Mouse (Mus musculus): ENCODE measurements around the gene Rpl6. TPM values are rescaled to one million over a fixed set of nuclear protein-coding genes. Genes with fewer than 3 reads are reported as not detected.
"Not testable (repeated sequence)": the region's sequence is repeated elsewhere in the genome, so short reads cannot be mapped to it uniquely, and the experiment has no call there.

The Rpl6 gene
- polyA plus RNA-seq, 1 experiment, result 2,082 TPM

- Histone ChIP-seq H3K27me3 (ENCODE audit: control insufficient read depth, insufficient read depth, low read length, poor library complexity, severe bottlenecking) (no peaks in the 10 kb centered on the region), H3K9ac (ENCODE audit: low read depth, poor library complexity, severe bottlenecking) (no peak overlapping the region), H3K4me1 (ENCODE audit: control insufficient read depth, insufficient read depth, low read length) (no peaks in the 10 kb centered on the region), H3K9me3 (replicated peaks; ENCODE audit: control insufficient read depth, insufficient read depth, low read length, poor library complexity, severe bottlenecking) (no peaks in the 10 kb centered on the region), H3K4me3 (ENCODE audit: low read depth, low read length) (no peak overlapping the region), H3K36me3 (ENCODE audit: control insufficient read depth, insufficient read depth, low read length, poor library complexity, severe bottlenecking) (peaks cover 17% of the 10 kb centered on the region), H3K27ac (ENCODE audit: insufficient read depth, low read length) (no peak overlapping the region)
- TF ChIP-seq CTCF (IDR thresholded peaks at IDR 0.05; ENCODE audit: low read depth, low read length), result no peak
- no peak for TF ChIP-seq EP300 (IDR thresholded peaks at IDR 0.05; ENCODE audit: insufficient read depth, low read depth, low read length)
These were observed 2.5 kb upstream of the Rpl6 start for GRCm38 (mm10) chr5:121201739-121202138.

GRCm38 (mm10) chr5:121202467-121202866 is 1.8 kb upstream of the Rpl6 start:
- Histone ChIP-seq H3K9me3 (replicated peaks; ENCODE audit: control insufficient read depth, insufficient read depth, low read length, poor library complexity, severe bottlenecking) (no peaks in the 10 kb centered on the region), H3K27me3 (ENCODE audit: control insufficient read depth, insufficient read depth, low read length, poor library complexity, severe bottlenecking) (no peaks in the 10 kb centered on the region), H3K4me1 (ENCODE audit: control insufficient read depth, insufficient read depth, low read length) (no peaks in the 10 kb centered on the region), H3K4me3 (ENCODE audit: low read depth, low read length) (no peak overlapping the region), H3K36me3 (ENCODE audit: control insufficient read depth, insufficient read depth, low read length, poor library complexity, severe bottlenecking) (peaks cover 25% of the 10 kb centered on the region), H3K27ac (ENCODE audit: insufficient read depth, low read length) (no peak overlapping the region), H3K9ac (ENCODE audit: low read depth, poor library complexity, severe bottlenecking) (no peak overlapping the region)
- TF ChIP-seq CTCF (IDR thresholded peaks at IDR 0.05; ENCODE audit: low read depth, low read length), result no peak
- no peak for TF ChIP-seq EP300 (IDR thresholded peaks at IDR 0.05; ENCODE audit: insufficient read depth, low read depth, low read length)

- not testable (repeated sequence) for H3K27me3 ChIP-seq (ENCODE audit: control insufficient read depth, insufficient read depth, low read length, poor library complexity, severe bottlenecking); H3K9me3 ChIP-seq (replicated peaks; ENCODE audit: control insufficient read depth, insufficient read depth, low read length, poor library complexity, severe bottlenecking); H3K4me1 ChIP-seq (ENCODE audit: control insufficient read depth, insufficient read depth, low read length)
- Histone ChIP-seq H3K36me3 (ENCODE audit: control insufficient read depth, insufficient read depth, low read length, poor library complexity, severe bottlenecking) (peaks cover 55% of the 10 kb centered on the region), H3K4me3 (ENCODE audit: low read depth, low read length) (peak overlapping the region; percentile 67), H3K27ac (ENCODE audit: insufficient read depth, low read length) (peak overlapping the region; percentile 34; the same call in 1 of the 2 replicates), H3K9ac (ENCODE audit: low read depth, poor library complexity, severe bottlenecking) (peak overlapping the region; percentile 86)
These were observed 1.4 kb downstream of the Rpl6 start for GRCm38 (mm10) chr5:121205537-121206130.

- TF ChIP-seq EP300 (IDR thresholded peaks at IDR 0.05; ENCODE audit: insufficient read depth, low read depth, low read length) (no peak), POLR2A (IDR thresholded peaks at IDR 0.05; ENCODE audit: insufficient read depth, low read length) (no peak), CTCF (IDR thresholded peaks at IDR 0.05; ENCODE audit: low read depth, low read length) (no peak)
- peaks cover 63% of the 10 kb centered on the region for H3K36me3 ChIP-seq (ENCODE audit: control insufficient read depth, insufficient read depth, low read length, poor library complexity, severe bottlenecking)
- no peaks in the 10 kb centered on the region for H3K4me1 ChIP-seq (ENCODE audit: control insufficient read depth, insufficient read depth, low read length)
These were observed 2.3 kb downstream of the Rpl6 start for GRCm38 (mm10) chr5:121206540-121206939.

GRCm38 (mm10) chr5:121206984-121207383 is 2.7 kb downstream of the Rpl6 start:
- H3K36me3 ChIP-seq (ENCODE audit: control insufficient read depth, insufficient read depth, low read length, poor library complexity, severe bottlenecking), result peaks cover 68% of the 10 kb centered on the region
- H3K9ac ChIP-seq (ENCODE audit: low read depth, poor library complexity, severe bottlenecking), result peak overlapping the region; percentile 86
- no peak overlapping the region for H3K4me3 ChIP-seq (ENCODE audit: low read depth, low read length)

More at GRCm38 (mm10) chr5:121206540-121206939, 2.3 kb downstream of the Rpl6 start:
- Histone ChIP-seq H3K9me3 (replicated peaks; ENCODE audit: control insufficient read depth, insufficient read depth, low read length, poor library complexity, severe bottlenecking) (no peaks in the 10 kb centered on the region), H3K27ac (ENCODE audit: insufficient read depth, low read length) (peak overlapping the region; percentile 12; the same call in 1 of the 2 replicates), H3K4me3 (ENCODE audit: low read depth, low read length) (peak overlapping the region; percentile 67), H3K27me3 (ENCODE audit: control insufficient read depth, insufficient read depth, low read length, poor library complexity, severe bottlenecking) (no peaks in the 10 kb centered on the region), H3K9ac (ENCODE audit: low read depth, poor library complexity, severe bottlenecking) (peak overlapping the region; percentile 86)

GRCm38 (mm10) chr5:121209755-121210600 is 5.7 kb downstream of the Rpl6 start:
- no peaks in the 10 kb centered on the region for H3K27me3 ChIP-seq (ENCODE audit: control insufficient read depth, insufficient read depth, low read length, poor library complexity, severe bottlenecking)
- H3K27ac ChIP-seq (ENCODE audit: insufficient read depth, low read length), result peak overlapping the region; percentile 37; the same call in 1 of the 2 replicates
- H3K36me3 ChIP-seq (ENCODE audit: control insufficient read depth, insufficient read depth, low read length, poor library complexity, severe bottlenecking), result peaks cover 67% of the 10 kb centered on the region
- H3K9ac ChIP-seq (ENCODE audit: low read depth, poor library complexity, severe bottlenecking), result no peak overlapping the region
- no peaks in the 10 kb centered on the region for H3K4me1 ChIP-seq (ENCODE audit: control insufficient read depth, insufficient read depth, low read length)
- H3K4me3 ChIP-seq (ENCODE audit: low read depth, low read length), result no peak overlapping the region
- no peaks in the 10 kb centered on the region for H3K9me3 ChIP-seq (replicated peaks; ENCODE audit: control insufficient read depth, insufficient read depth, low read length, poor library complexity, severe bottlenecking)
- TF ChIP-seq CTCF (IDR thresholded peaks at IDR 0.05; ENCODE audit: low read depth, low read length), result no peak
- TF ChIP-seq POLR2A (IDR thresholded peaks at IDR 0.05; ENCODE audit: insufficient read depth, low read length), result no peak
- no peak for TF ChIP-seq EP300 (IDR thresholded peaks at IDR 0.05; ENCODE audit: insufficient read depth, low read depth, low read length)

More at GRCm38 (mm10) chr5:121206984-121207383, 2.7 kb downstream of the Rpl6 start:
- H3K9me3 ChIP-seq (replicated peaks; ENCODE audit: control insufficient read depth, insufficient read depth, low read length, poor library complexity, severe bottlenecking), result no peaks in the 10 kb centered on the region
- no peaks in the 10 kb centered on the region for H3K4me1 ChIP-seq (ENCODE audit: control insufficient read depth, insufficient read depth, low read length)
- H3K27ac ChIP-seq (ENCODE audit: insufficient read depth, low read length), result 0 out of 2 replicates have a peak overlapping the region, but pooled peaks have one; percentile 12
- H3K27me3 ChIP-seq (ENCODE audit: control insufficient read depth, insufficient read depth, low read length, poor library complexity, severe bottlenecking), result no peaks in the 10 kb centered on the region
- TF ChIP-seq CTCF (IDR thresholded peaks at IDR 0.05; ENCODE audit: low read depth, low read length) (no peak), POLR2A (IDR thresholded peaks at IDR 0.05; ENCODE audit: insufficient read depth, low read length) (no peak), EP300 (IDR thresholded peaks at IDR 0.05; ENCODE audit: insufficient read depth, low read depth, low read length) (no peak)
